Mouse (Mus musculus) megakaryocyte progenitor cell, adult 5-6 weeks (primary cell): ENCODE results near the gene Spag17. TPM values are rescaled to one million over a fixed set of nuclear protein-coding genes. Genes with fewer than 3 reads are reported as not detected.

Source experiments
- ATAC-seq: replicated peaks from 2 replicates; pipeline ENCODE4 v1.8.0; 2016; ENCODE audit warnings: mild to moderate bottlenecking, moderate TSS enrichment, inconsistent platforms; ENCODE audit not compliant: poor library complexity
- total RNA-seq, 2 experiments: library from RNA; stranded (forward) in 1 of 2; stranded (reverse) in 1 of 2; fragments of 157-497, 149-512 nt in 1 of 2; fragments of 200-1000 nt in 1 of 2; gene quantifications; 2 replicates each; pipeline versions ENCODE4 v1.2.3 to v1.2.4; 2015 to 2017

The Spag17 gene
- total RNA-seq, 2 experiments from 2014 or later, result not detected

DNA sequence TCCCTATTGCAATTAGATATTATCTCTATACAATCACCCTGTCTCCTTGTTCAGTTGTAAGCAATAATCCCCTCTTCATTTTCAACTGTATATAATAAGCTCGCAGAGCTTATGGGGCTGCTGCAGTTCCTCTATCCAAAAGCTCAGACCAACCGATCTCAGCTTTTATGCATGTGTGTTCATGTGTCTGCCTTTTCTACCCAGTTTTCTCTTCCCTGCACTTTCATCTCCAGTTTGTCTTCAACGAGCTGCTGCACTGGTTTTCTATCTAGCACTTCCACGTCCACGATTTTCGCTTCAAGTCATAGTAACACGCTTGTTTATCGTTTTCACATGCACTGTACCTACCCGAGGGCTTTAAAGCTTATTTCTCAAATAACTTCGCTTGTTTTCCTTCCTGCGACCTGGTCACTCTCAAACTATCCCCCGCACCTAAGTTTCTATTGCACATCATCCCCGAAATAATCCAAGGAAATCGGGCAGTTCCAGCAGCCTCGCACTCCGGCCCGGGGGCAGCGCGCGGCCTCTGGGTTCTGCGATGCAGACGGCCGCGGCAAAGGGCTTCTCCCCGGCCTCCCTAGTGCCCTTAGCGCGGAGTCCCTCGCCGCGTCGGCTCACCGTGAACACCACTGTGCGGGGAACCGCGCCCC is 276.6 kb downstream of the Spag17 start:
- no peak for ATAC-seq

GRCm38 (mm10) chr3:100162315-100163105 is 277.3 kb downstream of the Spag17 start, which contains the start of the genes Gdap2 and Wdr3:
Gdap2 (plus strand) TSS chr3:100162381.
Wdr3 (minus strand) TSS chr3:100162407.
- peak; percentile 93 for ATAC-seq

- no peak for ATAC-seq
Measured at GRCm38 (mm10) chr3:100163556-100163955, 278.4 kb downstream of the Spag17 start.

- ATAC-seq, result no peak
Measured at GRCm38 (mm10) chr3:100164991-100165390, 279.8 kb downstream of the Spag17 start.

DNA sequence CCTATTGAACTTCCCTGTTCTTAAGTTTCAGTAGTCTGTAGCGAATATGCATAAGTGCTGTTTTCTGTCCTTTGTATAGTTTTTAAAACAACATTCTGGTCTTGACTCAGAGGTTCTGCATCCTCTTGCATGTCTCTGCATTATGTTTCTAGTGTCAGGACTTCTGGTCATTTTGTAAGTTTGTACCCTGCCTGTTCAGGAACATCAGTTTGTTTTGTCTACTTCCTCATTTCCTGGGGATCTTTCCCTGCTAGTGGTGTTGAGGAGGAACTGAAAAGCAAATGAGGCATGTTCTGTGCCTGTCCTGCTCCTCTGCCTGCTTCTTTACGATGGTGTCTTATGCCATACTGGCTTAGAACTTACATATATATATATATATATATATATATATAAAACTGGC is 290.8 kb downstream of the Spag17 start:
- ATAC-seq, result peak; percentile 92

- no peak for ATAC-seq
Measured at GRCm38 (mm10) chr3:100180471-100180870, 295.3 kb downstream of the Spag17 start.

DNA sequence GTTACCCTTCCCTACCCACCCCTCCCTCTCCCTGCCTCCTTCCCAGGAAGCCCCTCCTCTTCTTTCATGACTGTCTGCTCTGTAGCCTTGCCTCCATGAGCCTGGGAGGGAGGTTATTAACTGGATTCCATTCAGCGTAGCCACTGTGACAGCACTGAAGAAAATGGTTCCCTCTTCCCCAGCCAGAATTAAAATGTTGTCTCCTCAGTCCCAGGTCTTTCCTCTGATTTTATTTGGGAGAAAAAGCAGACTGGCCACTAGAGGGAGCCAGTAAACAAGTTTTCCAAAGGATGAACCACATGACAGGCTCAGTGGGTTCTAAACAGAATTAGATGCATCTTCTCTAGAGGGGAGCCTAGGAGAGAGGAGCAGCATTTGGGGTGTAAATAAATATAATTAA is 304.2 kb downstream of the Spag17 start:
- peak; percentile 86 for ATAC-seq

GRCm38 (mm10) chr3:100189861-100190260 is 304.7 kb downstream of the Spag17 start:
- ATAC-seq, result no peak
